Mouse (Mus musculus) liver, adult 2 months (tissue): ENCODE measurements around the gene Fgd5. TPM values are rescaled to one million over a fixed set of nuclear protein-coding genes. Genes with fewer than 3 reads are reported as not detected.

Experiments
- DNase-seq: peaks from one replicate; pipeline ENCODE4 v3.0.0-alpha.2; 2011; ENCODE audit warnings: low read depth, low spot score; ENCODE audit errors: extremely low read depth
- H3K27ac ChIP-seq: fragments of 200-500 bp; replicated peaks from 2 replicates; pipeline ENCODE4 v1.5.1; 2012; ENCODE audit warnings: low read depth, mild to moderate bottlenecking, control low read depth, inconsistent platforms, low read length; ENCODE audit not compliant: insufficient read depth
- H3K27me3 ChIP-seq: fragments of 200-500 bp; 2 replicates; pipeline ENCODE4 v1.6.1; 2012; ENCODE audit warnings: mild to moderate bottlenecking, moderate library complexity, low read length, inconsistent platforms; ENCODE audit not compliant: control insufficient read depth, insufficient read depth
- H3K36me3 ChIP-seq: fragments of 200-500 bp; 2 replicates; pipeline ENCODE4 v1.6.1; 2012; ENCODE audit warnings: low read length, inconsistent platforms; ENCODE audit not compliant: control insufficient read depth, insufficient read depth
- H3K4me1 ChIP-seq: fragments of 200-500 bp; 2 replicates; pipeline ENCODE4 v1.6.1; 2011; ENCODE audit warnings: low read length; ENCODE audit not compliant: control insufficient read depth, insufficient read depth
- H3K4me3 ChIP-seq: fragments of 200-500 bp; 2 replicates; pipeline ENCODE4 v1.5.1; 2011; ENCODE audit warnings: low read depth, mild to moderate bottlenecking, control low read depth, low read length, moderate library complexity; ENCODE audit not compliant: insufficient read depth
- H3K79me2 ChIP-seq: fragments of 200-500 bp; 2 replicates; pipeline ENCODE4 v1.6.1; 2012; ENCODE audit warnings: inconsistent platforms, mild to moderate bottlenecking, low read length, moderate library complexity; ENCODE audit not compliant: control insufficient read depth, insufficient read depth
- H3K9ac ChIP-seq: fragments of 200-500 bp; 2 replicates; pipeline ENCODE4 v1.6.1; 2012; ENCODE audit warnings: low read depth, mild to moderate bottlenecking, control low read depth, inconsistent platforms, low read length
- CTCF ChIP-seq: fragments of 200-500 bp; IDR thresholded peaks from 2 replicates; pipeline ENCODE4 v1.5.1; 2011; ENCODE audit warnings: low read depth, low read length, control low read depth
- POLR2A ChIP-seq: fragments of 200-500 bp; IDR thresholded peaks from 2 replicates; pipeline ENCODE4 v1.6.1; 2011; ENCODE audit warnings: low read length, control low read depth; ENCODE audit not compliant: insufficient read depth; ENCODE audit errors: extremely low read depth
- WGBS: fragments of 180-500 bp; shearing (Covaris S2); methylation state at CpG from one replicate; pipeline ENCODE4 v1.1.7; 2018; 5-methylcytosine and 5-hydroxymethylcytosine counted together
- polyA plus RNA-seq: library from polyadenylated mRNA; depleted of rRNA; stranded (reverse); fragments of >200 nt; gene quantifications from 2 replicates; pipeline ENCODE4 v1.2.3, GENCODE M21; 2012
- total RNA-seq: library from RNA; depleted of rRNA; stranded (reverse); fragments of >200 nt; gene quantifications from 2 replicates; pipeline ENCODE4 v1.2.3, GENCODE M21; 2014

Gene Fgd5
- total and polyA plus RNA-seq, 2 experiments, result 1.9 to 4.7 TPM

- no peak for DNase-seq
- Histone ChIP-seq H3K4me1 (no peaks in the 10 kb centered on the region), H3K27me3 (no peaks in the 10 kb centered on the region), H3K36me3 (no peaks in the 10 kb centered on the region), H3K9ac (no peak overlapping the region), H3K79me2 (0 out of 2 replicates have a peak, but pooled peaks cover 3% of the 10 kb centered on the region), H3K27ac (no peak overlapping the region), H3K4me3 (no peak overlapping the region)
- WGBS, result 80% methylated on average over 9 of the region's 9 CpGs
- TF ChIP-seq POLR2A (no peak), CTCF (no peak)
Observed at GRCm38 (mm10) chr6:92021061-92021460, 42.4 kb downstream of the Fgd5 start.

GRCm38 (mm10) chr6:92021506-92021905 is 42.8 kb downstream of the Fgd5 start:
- no peak overlapping the region for H3K4me3 ChIP-seq
- H3K79me2 ChIP-seq, result 0 out of 2 replicates have a peak, but pooled peaks cover 3% of the 10 kb centered on the region
- H3K27me3 ChIP-seq, result no peaks in the 10 kb centered on the region
- no peak overlapping the region for H3K27ac ChIP-seq
- H3K9ac ChIP-seq, result no peak overlapping the region
- DNase-seq, result no peak
- no peaks in the 10 kb centered on the region for H3K36me3 ChIP-seq
- TF ChIP-seq POLR2A, result no peak
- H3K4me1 ChIP-seq, result no peaks in the 10 kb centered on the region
- WGBS, result 90% methylated on average over 6 of the region's 6 CpGs

DNA sequence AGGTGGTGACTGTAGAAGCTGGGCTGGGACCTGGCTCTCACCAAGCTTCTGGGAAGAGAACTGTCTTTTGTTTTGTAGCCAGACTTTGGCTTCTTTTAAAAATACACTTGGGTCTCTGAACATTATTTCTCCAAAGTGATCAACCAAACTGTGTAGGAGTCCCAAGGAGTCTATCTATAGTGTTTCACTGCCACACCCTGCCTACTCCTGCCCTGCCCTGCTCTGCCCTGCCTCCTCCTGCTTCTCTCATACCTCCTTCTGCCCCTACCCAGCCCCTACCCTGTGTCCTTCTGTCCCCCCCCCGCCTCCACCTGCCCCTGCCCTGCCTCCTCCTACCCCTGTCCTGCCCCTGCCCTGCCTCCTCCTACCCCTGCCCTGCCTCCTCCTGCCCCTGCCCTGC is 46.6 kb downstream of the Fgd5 start:
- no peak overlapping the region for H3K9ac ChIP-seq
- no peak for DNase-seq
- H3K36me3 ChIP-seq, result no peaks in the 10 kb centered on the region
- H3K27me3 ChIP-seq, result no peaks in the 10 kb centered on the region
- TF ChIP-seq CTCF, result no peak
- TF ChIP-seq POLR2A, result no peak
- no peak overlapping the region for H3K27ac ChIP-seq
- H3K79me2 ChIP-seq, result no peaks in the 10 kb centered on the region
- no peaks in the 10 kb centered on the region for H3K4me1 ChIP-seq
- 83% methylated on average over 1 of the region's 1 CpGs for WGBS
- no peak overlapping the region for H3K4me3 ChIP-seq

GRCm38 (mm10) chr6:92027379-92027778 is 48.7 kb downstream of the Fgd5 start:
- Histone ChIP-seq H3K27ac (no peak overlapping the region), H3K4me1 (no peaks in the 10 kb centered on the region), H3K36me3 (no peaks in the 10 kb centered on the region), H3K79me2 (no peaks in the 10 kb centered on the region), H3K27me3 (no peaks in the 10 kb centered on the region), H3K9ac (no peak overlapping the region), H3K4me3 (no peak overlapping the region)
- 47% methylated on average over 4 of the region's 4 CpGs for WGBS
- TF ChIP-seq CTCF (no peak), POLR2A (no peak)
- DNase-seq, result no peak

- Histone ChIP-seq H3K79me2 (no peaks in the 10 kb centered on the region), H3K27ac (no peak overlapping the region), H3K4me1 (no peaks in the 10 kb centered on the region), H3K9ac (no peak overlapping the region), H3K4me3 (no peak overlapping the region), H3K36me3 (no peaks in the 10 kb centered on the region), H3K27me3 (no peaks in the 10 kb centered on the region)
- WGBS, result 65% methylated on average over 8 of the region's 8 CpGs
- no peak for DNase-seq
- TF ChIP-seq POLR2A, result no peak
- no peak for TF ChIP-seq CTCF
Observed at GRCm38 (mm10) chr6:92030646-92031045, 52.0 kb downstream of the Fgd5 start.

GRCm38 (mm10) chr6:92034713-92035112 is 56.0 kb downstream of the Fgd5 start:
- DNase-seq, result no peak
- Histone ChIP-seq H3K4me3 (no peak overlapping the region), H3K4me1 (no peaks in the 10 kb centered on the region), H3K36me3 (no peaks in the 10 kb centered on the region), H3K27me3 (no peaks in the 10 kb centered on the region), H3K79me2 (no peaks in the 10 kb centered on the region), H3K9ac (no peak overlapping the region), H3K27ac (no peak overlapping the region)
- no peak for TF ChIP-seq CTCF
- no peak for TF ChIP-seq POLR2A
- WGBS, result 43% methylated on average over 6 of the region's 6 CpGs
